Mouse (Mus musculus) embryonic fibroblast, embryonic 13.5 days (primary cell): ENCODE measurements around the gene Plxdc1.

ENCODE experiments used
- CTCF ChIP-seq: IDR thresholded peaks from 2 replicates; pipeline ENCODE4 v1.5.1; 2011; ENCODE audit warnings: mild to moderate bottlenecking, control low read depth, low read length, moderate library complexity, borderline replicate concordance; ENCODE audit not compliant: insufficient read depth
- POLR2A ChIP-seq: IDR thresholded peaks from 2 replicates; pipeline ENCODE4 v1.6.1; 2011; ENCODE audit warnings: low read depth, mild to moderate bottlenecking, control low read depth, low read length, moderate library complexity

- no peak for TF ChIP-seq CTCF
- no peak for TF ChIP-seq POLR2A
These were observed 80.3 kb downstream of the Plxdc1 start for GRCm38 (mm10) chr11:97905941-97906340.
